Mouse (Mus musculus) naive thymus-derived CD4-positive, alpha-beta T cell, adult 5 months (primary cell): ENCODE measurements around the gene Csnk1e. TPM values are rescaled to one million over a fixed set of nuclear protein-coding genes. Genes with fewer than 3 reads are reported as not detected.

ENCODE experiments used
- polyA plus RNA-seq: library from polyadenylated mRNA; unstranded; fragments of 100-300 nt; shearing (Covaris generic); gene quantifications from one replicate; pipeline ENCODE4 v1.2.1, GENCODE M21; 2017

The Csnk1e gene
- 105 TPM for polyA plus RNA-seq

GRCm38 (mm10) chr15:79455106-79455810 is at the start of gene Csnk1e:
Gene Csnk1e, minus strand, starts transcription at chr15:79455566.

DNA sequence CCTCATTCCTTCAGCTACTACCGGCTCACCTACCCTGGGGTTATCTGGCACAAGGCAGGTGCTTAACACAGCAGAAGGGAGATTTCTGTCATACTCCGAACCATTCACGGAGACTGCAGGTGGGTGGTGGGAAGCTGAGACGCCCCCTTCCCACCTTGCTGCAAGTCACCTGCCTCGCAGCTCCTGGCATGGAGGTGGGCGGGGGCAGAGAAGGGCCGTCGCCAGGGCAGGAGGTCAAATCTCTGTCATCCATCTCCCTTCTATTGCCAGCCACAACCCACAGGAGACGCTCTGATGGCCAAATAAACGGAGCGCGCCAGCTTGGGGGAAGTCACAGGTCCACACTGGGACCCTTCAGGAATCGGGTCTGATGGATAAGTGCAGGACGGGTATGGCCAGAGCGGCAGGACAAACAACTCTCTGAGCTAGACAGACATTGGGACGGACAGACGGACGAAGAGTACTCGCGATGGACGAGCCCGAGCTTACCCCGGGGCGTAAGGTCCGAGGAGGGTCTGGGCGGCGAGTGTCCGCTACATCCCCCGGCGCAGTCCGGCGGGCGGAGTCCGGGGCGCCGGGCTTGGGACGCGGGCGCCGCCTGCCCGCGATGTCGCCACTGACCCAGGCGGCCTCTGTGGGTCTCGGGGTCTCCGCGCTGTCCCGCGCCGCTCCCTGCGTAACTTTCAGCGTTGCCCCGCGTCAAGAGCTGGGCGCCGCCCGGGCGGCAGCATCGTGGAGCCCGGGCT is 49.5 kb upstream of the Csnk1e start, which contains the start of gene Kcnj4:
Gene Kcnj4, minus strand, starts transcription at position 535 of the 746 bp plus-strand sequence.

GRCm38 (mm10) chr15:79402836-79403762 is 52.3 kb downstream of the Csnk1e start, which contains the start of gene Tmem184b:
Gene Tmem184b, minus strand, starts transcription at chr15:79403569.

Other genes starting within 250 kb of the Csnk1e start
- gene Pick1, start 226.4 kb downstream of the Csnk1e start, polyA plus RNA-seq = 33.9 TPM
- gene Gm49486, start 226.2 kb downstream of the Csnk1e start, polyA plus RNA-seq = 0.29 TPM
- gene Slc16a8, start 200.8 kb downstream of the Csnk1e start, polyA plus RNA-seq = not detected
- 1.7 TPM for gene Baiap2l2, start 170.0 kb downstream of the Csnk1e start, polyA plus RNA-seq
- 7.2 TPM for gene Pla2g6, start 127.2 kb downstream of the Csnk1e start, polyA plus RNA-seq
- gene Maff, start 108.9 kb downstream of the Csnk1e start, polyA plus RNA-seq = 31.6 TPM
- gene Tmem184b, start 52.0 kb downstream of the Csnk1e start, polyA plus RNA-seq = 47.5 TPM
- gene Kcnj4, start 49.7 kb upstream of the Csnk1e start, polyA plus RNA-seq = not detected
- gene Kdelr3, start 60.8 kb upstream of the Csnk1e start, polyA plus RNA-seq = not detected
- 22.4 TPM for gene Ddx17, start 91.2 kb upstream of the Csnk1e start, polyA plus RNA-seq
- not detected for gene Dmc1, start 149.5 kb upstream of the Csnk1e start, polyA plus RNA-seq
- not detected for gene Fam227a, start 203.4 kb upstream of the Csnk1e start, polyA plus RNA-seq
- gene Cby1, start 203.6 kb upstream of the Csnk1e start, polyA plus RNA-seq = 3.0 TPM
- 180 TPM for gene Tomm22, start 215.3 kb upstream of the Csnk1e start, polyA plus RNA-seq
- 54.7 TPM for gene Josd1, start 232.4 kb upstream of the Csnk1e start, polyA plus RNA-seq
- gene Gtpbp1, start 235.3 kb upstream of the Csnk1e start, polyA plus RNA-seq = 141 TPM